Mouse (Mus musculus): ENCODE data around the gene Tmem175.

DNA sequence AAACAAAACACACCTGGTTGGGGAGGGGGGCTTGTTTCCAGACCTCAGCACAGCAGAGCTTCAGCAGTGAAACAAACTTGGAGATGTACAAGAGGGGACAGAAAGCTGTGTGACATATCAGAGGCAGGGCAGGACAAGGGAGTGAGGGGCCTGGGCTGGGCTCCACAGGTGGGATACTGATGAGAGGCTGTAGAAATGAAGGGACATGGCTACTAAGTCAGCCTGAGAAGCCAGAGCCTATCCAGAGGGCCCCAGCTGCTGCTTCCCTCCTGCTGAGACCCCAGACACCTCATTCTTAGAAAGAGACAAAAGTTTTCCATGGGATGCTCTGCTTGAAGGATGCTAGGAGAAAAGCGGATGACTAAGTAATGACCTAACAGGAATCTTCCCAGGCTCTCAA, 29.0 kb downstream of the Tmem175 start:
- TF ChIP-seq TCF12 (IDR thresholded peaks at IDR 0.05; ENCODE audit: low read depth, low read length) (no peak), BHLHE40 (IDR thresholded peaks at IDR 0.05; ENCODE audit: low read depth, low read length) (no peak), UBTF (IDR thresholded peaks at IDR 0.05; ENCODE audit: low read depth, low read length) (no peak)

Data from CH12.LX (cell line).